Mouse (Mus musculus) CH12.LX (cell line): ENCODE data around the gene Edil3. TPM values are rescaled to one million over a fixed set of nuclear protein-coding genes. Genes with fewer than 3 reads are reported as not detected.

Experiments
- DNase-seq: peaks from one replicate; pipeline ENCODE4 v3.0.0-alpha.2; 2013; ENCODE audit errors: extremely low read depth
- H3K27ac ChIP-seq: 2 replicates; pipeline ENCODE4 v1.5.1; 2012; ENCODE audit warnings: low read depth, mild to moderate bottlenecking, control low read depth, moderate library complexity; ENCODE audit not compliant: insufficient read depth
- H3K27me3 ChIP-seq: replicated peaks from 2 replicates; pipeline ENCODE3; 2012; ENCODE audit warnings: inconsistent platforms
- H3K36me3 ChIP-seq, 2 experiments: replicated peaks in 1 of 2; 2 replicates each; pipeline versions ENCODE3 to v1.6.1; 2012; ENCODE audit warnings: inconsistent platforms in 1 of 2, low read length in 1 of 2, mild to moderate bottlenecking in 1 of 2, mixed read lengths in 1 of 2, moderate library complexity in 1 of 2; ENCODE audit not compliant: control insufficient read depth in 1 of 2, insufficient read depth in 1 of 2
- H3K4me1 ChIP-seq, 2 experiments: 2 replicates each; pipeline ENCODE4 v1.6.1; 2012; ENCODE audit warnings: inconsistent platforms in 1 of 2, moderate library complexity in 1 of 2; ENCODE audit not compliant: insufficient read depth in 2 of 2, control insufficient read depth in 1 of 2
- H3K4me2 ChIP-seq: 2 replicates; pipeline ENCODE4 v1.6.1; 2012; ENCODE audit warnings: low read depth, mild to moderate bottlenecking, control low read depth; ENCODE audit not compliant: poor library complexity, insufficient read depth, severe bottlenecking
- H3K4me3 ChIP-seq, 3 experiments: fragments of 150-350 bp in 1 of 3; sonication (generic) in 1 of 3; replicated peaks in 1 of 3; 2 replicates each; pipeline versions ENCODE3 to v1.5.1; 2011 to 2012; ENCODE audit warnings: low read depth in 2 of 3, low read length in 2 of 3, mild to moderate bottlenecking in 2 of 3, moderate library complexity in 2 of 3, control low read depth in 1 of 3, improper control_type of control experiment in 1 of 3, inconsistent platforms in 1 of 3, mixed read lengths in 1 of 3; ENCODE audit not compliant: poor library complexity in 1 of 3
- H3K79me2 ChIP-seq: replicated peaks from 2 replicates; pipeline ENCODE4 v1.6.1; 2012; ENCODE audit warnings: mild to moderate bottlenecking, moderate library complexity; ENCODE audit not compliant: control insufficient read depth, poor library complexity, insufficient read depth, severe bottlenecking; ENCODE audit errors: extremely low read depth
- H3K9ac ChIP-seq: 2 replicates; pipeline ENCODE4 v1.6.1; 2012; ENCODE audit warnings: low read depth, mild to moderate bottlenecking, control low read depth, moderate library complexity; ENCODE audit not compliant: insufficient read depth
- H3K9me3 ChIP-seq: replicated peaks from 2 replicates; pipeline ENCODE3; 2012; ENCODE audit warnings: low read length, inconsistent platforms, mixed read lengths
- BHLHE40 ChIP-seq: IDR thresholded peaks from 2 replicates; pipeline ENCODE4 v1.6.1; 2011; ENCODE audit warnings: mild to moderate bottlenecking, low read depth, low read length, improper control_type of control experiment
- E2F4 ChIP-seq: IDR thresholded peaks from 2 replicates; pipeline ENCODE4 v1.6.1; 2011; ENCODE audit warnings: low read depth, low read length, improper control_type of control experiment; ENCODE audit not compliant: insufficient replicate concordance
- GABPA ChIP-seq: IDR thresholded peaks from 2 replicates; pipeline ENCODE4 v1.6.1; 2012; ENCODE audit warnings: low read depth, low read length, improper control_type of control experiment, inconsistent platforms; ENCODE audit not compliant: insufficient replicate concordance
- HCFC1 ChIP-seq: IDR thresholded peaks from 2 replicates; pipeline ENCODE4 v1.6.1; 2012; ENCODE audit warnings: low read depth, mild to moderate bottlenecking, inconsistent platforms, low read length, improper control_type of control experiment
- IRF4 ChIP-seq: IDR thresholded peaks from 2 replicates; pipeline ENCODE4 v1.6.1; 2014; ENCODE audit warnings: low read depth, mild to moderate bottlenecking, inconsistent platforms, low read length, improper control_type of control experiment
- KAT2A ChIP-seq: IDR thresholded peaks from 2 replicates; pipeline ENCODE4 v1.6.1; 2012; ENCODE audit warnings: low read length, improper control_type of control experiment, inconsistent platforms; ENCODE audit not compliant: insufficient replicate concordance
- MAFK ChIP-seq: IDR thresholded peaks from 2 replicates; pipeline ENCODE4 v1.6.1; 2011; ENCODE audit warnings: low read length, improper control_type of control experiment; ENCODE audit not compliant: insufficient replicate concordance
- MAX ChIP-seq: IDR thresholded peaks from 2 replicates; pipeline ENCODE4 v1.6.1; 2011; ENCODE audit warnings: low read length, improper control_type of control experiment
- MAZ ChIP-seq: IDR thresholded peaks from 2 replicates; pipeline ENCODE4 v1.6.1; 2012; ENCODE audit warnings: low read depth, mild to moderate bottlenecking, inconsistent platforms, low read length, improper control_type of control experiment, moderate library complexity
- MYC ChIP-seq: IDR thresholded peaks from 2 replicates; pipeline ENCODE4 v1.6.1; 2011; ENCODE audit warnings: low read depth, mild to moderate bottlenecking, improper control_type of control experiment, low read length
- NELFE ChIP-seq: IDR thresholded peaks from 2 replicates; pipeline ENCODE4 v1.6.1; 2011; ENCODE audit warnings: low read depth, low read length, improper control_type of control experiment
- NRF1 ChIP-seq: IDR thresholded peaks from 2 replicates; pipeline ENCODE4 v1.6.1; 2014; ENCODE audit warnings: low read depth, mild to moderate bottlenecking, inconsistent platforms, low read length, improper control_type of control experiment, moderate library complexity
- POLR2A ChIP-seq: IDR thresholded peaks from 2 replicates; pipeline ENCODE4 v1.6.1; 2011; ENCODE audit warnings: low read depth, mild to moderate bottlenecking, improper control_type of control experiment, low read length
- RAD21 ChIP-seq: IDR thresholded peaks from 2 replicates; pipeline ENCODE4 v1.6.1; 2011; ENCODE audit warnings: low read depth, mild to moderate bottlenecking, low read length, improper control_type of control experiment, moderate library complexity
- RCOR1 ChIP-seq: conservative IDR thresholded peaks from 2 replicates; pipeline ENCODE4 v1.6.1; 2012; ENCODE audit warnings: low read depth, mild to moderate bottlenecking, inconsistent platforms, low read length, improper control_type of control experiment
- SIN3A ChIP-seq: IDR thresholded peaks from 2 replicates; pipeline ENCODE4 v1.6.1; 2012; ENCODE audit warnings: low read length, improper control_type of control experiment, inconsistent platforms
- TBP ChIP-seq: conservative IDR thresholded peaks from 2 replicates; pipeline ENCODE4 v1.6.1; 2011; ENCODE audit warnings: low read depth, low read length, improper control_type of control experiment
- USF2 ChIP-seq: conservative IDR thresholded peaks from 2 replicates; pipeline ENCODE4 v1.6.1; 2011; ENCODE audit warnings: low read depth, low read length, improper control_type of control experiment
- ZMIZ1 ChIP-seq: IDR thresholded peaks from 2 replicates; pipeline ENCODE4 v1.6.1; 2012; ENCODE audit warnings: low read depth, mild to moderate bottlenecking, inconsistent platforms, low read length, improper control_type of control experiment
- ZNF384 ChIP-seq: IDR thresholded peaks from 2 replicates; pipeline ENCODE4 v1.6.1; 2012; ENCODE audit warnings: low read depth, low read length, improper control_type of control experiment, inconsistent platforms
- dilution Hi-C: fragments of 300-500 bp; cut with MboI; formaldehyde crosslinking; loops from 2 replicates; pipeline ENCODE4 v1.14.3; 2020; ENCODE audit warnings: low sequenced_read_pairs; ENCODE audit not compliant: extremely low pct_unique_long_range_greater_than_20kb, extremely low pct_ligation_motif_present
- in situ Hi-C: fragments of 300-500 bp; cut with MboI; formaldehyde crosslinking; loops from 3 replicates; pipeline ENCODE4 v1.14.3; 2019; ENCODE audit warnings: low sequenced_read_pairs, low pct_ligation_motif_present, low pct_unique_long_range_greater_than_20kb, mixed read lengths
- polyA plus RNA-seq: library from polyadenylated mRNA; unstranded; fragments of >175 nt; gene quantifications from 2 replicates; pipeline ENCODE4 v1.2.1, GENCODE M21; 2012; ENCODE audit warnings: low read depth; ENCODE audit not compliant: insufficient read length
- total RNA-seq, 2 experiments: library from RNA; depleted of rRNA; stranded (reverse); fragments of 300-350 nt in 1 of 2; fragments of >200 nt in 1 of 2; gene quantifications; 2 replicates each; pipeline ENCODE4 v1.2.3; 2012 to 2014

Edil3 gene
- total and polyA plus RNA-seq, 3 experiments = not detected

- H3K79me2 ChIP-seq = no peaks in the 10 kb centered on the region
- dilution Hi-C loops = no loop called here
- in situ Hi-C loops = no loop called here
- H3K27ac ChIP-seq = no peak overlapping the region
- no peak overlapping the region for H3K9ac ChIP-seq
- no peaks in the 10 kb centered on the region for H3K36me3 ChIP-seq
- no peak for DNase-seq
- no peaks in the 10 kb centered on the region for H3K4me1 ChIP-seq
- H3K4me3 ChIP-seq = no peak overlapping the region
- no peak for TF ChIP-seq TBP
- no peak for TF ChIP-seq ZMIZ1
- no peak for TF ChIP-seq HCFC1
- no peak for TF ChIP-seq IRF4
- no peak for TF ChIP-seq ZNF384
- no peak for TF ChIP-seq POLR2A
- no peak for TF ChIP-seq MYC
- no peak for TF ChIP-seq BHLHE40
- no peak for TF ChIP-seq RAD21
- TF ChIP-seq SIN3A = no peak
- TF ChIP-seq E2F4 = no peak
- no peak for TF ChIP-seq MAFK
- TF ChIP-seq MAZ = no peak
- no peak for TF ChIP-seq NRF1
- TF ChIP-seq RCOR1 = no peak
- no peaks in the 10 kb centered on the region for H3K9me3 ChIP-seq
- H3K4me2 ChIP-seq = no peak overlapping the region
- H3K27me3 ChIP-seq = no peaks in the 10 kb centered on the region
These were observed 537.1 kb downstream of the Edil3 start for GRCm38 (mm10) chr13:89358407-89358806.

- dilution Hi-C loops = no loop called here
These were observed 541.0 kb downstream of the Edil3 start for GRCm38 (mm10) chr13:89362274-89362673.

More at GRCm38 (mm10) chr13:89362274-89362673, 541.0 kb downstream of the Edil3 start:
- Histone ChIP-seq H3K9ac (no peak overlapping the region), H3K4me2 (no peak overlapping the region), H3K79me2 (no peaks in the 10 kb centered on the region), H3K9me3 (no peaks in the 10 kb centered on the region), H3K27me3 (no peaks in the 10 kb centered on the region), H3K4me3 (no peak overlapping the region), H3K27ac (no peak overlapping the region), H3K4me1 (no peaks in the 10 kb centered on the region), H3K36me3 (no peaks in the 10 kb centered on the region)
- TF ChIP-seq TBP (no peak), MAX (no peak), NELFE (no peak), ZNF384 (no peak), MYC (no peak), MAFK (no peak), USF2 (no peak), POLR2A (no peak), KAT2A (no peak), E2F4 (no peak), GABPA (no peak)
- DNase-seq = no peak
- in situ Hi-C loops = no loop called here
